Mouse (Mus musculus) G1E (cell line): ENCODE data around the gene Sntb2.

Source experiments
- CTCF ChIP-seq: IDR thresholded peaks from 2 replicates; pipeline ENCODE4 v1.5.1; 2012; ENCODE audit warnings: low read depth, low read length, inconsistent platforms, mixed read lengths
- GATA1 ChIP-seq: IDR thresholded peaks from 2 replicates; pipeline ENCODE4 v1.6.1; 2012; ENCODE audit warnings: borderline replicate concordance, low read length, inconsistent platforms, mixed read lengths
- GATA2 ChIP-seq: IDR thresholded peaks from 2 replicates; pipeline ENCODE4 v1.6.1; 2012; ENCODE audit warnings: low read depth, low read length, inconsistent platforms, borderline replicate concordance
- POLR2AphosphoS5 ChIP-seq: IDR thresholded peaks from 2 replicates; pipeline ENCODE4 v1.6.1; 2012; ENCODE audit warnings: low read depth, low read length, inconsistent platforms; ENCODE audit not compliant: insufficient replicate concordance
- TAL1 ChIP-seq: conservative IDR thresholded peaks from 2 replicates; pipeline ENCODE4 v1.6.1; 2012; ENCODE audit warnings: low read depth, low read length, inconsistent platforms, mixed read lengths

GRCm38 (mm10) chr8:106964573-106964972 is 29.0 kb downstream of the Sntb2 start:
- TF ChIP-seq CTCF: no peak
- no peak for TF ChIP-seq GATA1
- TF ChIP-seq TAL1: no peak
- TF ChIP-seq POLR2AphosphoS5: no peak
- no peak for TF ChIP-seq GATA2
